Mouse (Mus musculus): ENCODE data around the gene Vps13d. TPM values are rescaled to one million over a fixed set of nuclear protein-coding genes. Genes with fewer than 3 reads are reported as not detected.

The Vps13d gene
- polyA plus RNA-seq, 1 experiment from 2014 or later, result 11.6 TPM

- Histone ChIP-seq H3K4me2 (no peak overlapping the region), H3K27ac (no peak overlapping the region), H3K27me3 (no peaks in the 10 kb centered on the region), H3K9ac (replicated peaks) (no peak overlapping the region), H3K36me3 (peaks cover 69% of the 10 kb centered on the region), H3K4me3 (replicated peaks) (no peak overlapping the region), H3K4me1 (replicated peaks) (no peaks in the 10 kb centered on the region), H3K9me3 (no peaks in the 10 kb centered on the region; the same call in 1 of the 2 replicates)
- no peak for ATAC-seq (ENCODE audit: insufficient number of reproducible peaks, insufficient read depth, low FRiP score, low TSS enrichment, low read depth)
- 71% methylated on average over 7 of the region's 7 CpGs for WGBS
These were observed 121.1 kb downstream of the Vps13d start for GRCm38 (mm10) chr4:145073728-145074127.

- Histone ChIP-seq H3K4me3 (replicated peaks) (no peak overlapping the region), H3K27me3 (no peaks in the 10 kb centered on the region), H3K4me2 (no peak overlapping the region), H3K4me1 (replicated peaks) (peaks cover 9% of the 10 kb centered on the region), H3K9me3 (no peaks in the 10 kb centered on the region), H3K27ac (no peak overlapping the region), H3K9ac (replicated peaks) (no peak overlapping the region), H3K36me3 (peaks cover 63% of the 10 kb centered on the region)
- no peak for ATAC-seq (ENCODE audit: insufficient number of reproducible peaks, insufficient read depth, low FRiP score, low TSS enrichment, low read depth)
- WGBS, result 83% methylated on average over 7 of the region's 7 CpGs
These were observed 122.9 kb downstream of the Vps13d start for GRCm38 (mm10) chr4:145071942-145072341.

- H3K4me1 ChIP-seq (replicated peaks), result peaks cover 19% of the 10 kb centered on the region
- H3K4me2 ChIP-seq, result peak overlapping the region; percentile 22; the same call in 1 of the 2 replicates
- no peak overlapping the region for H3K4me3 ChIP-seq (replicated peaks)
- ATAC-seq (ENCODE audit: insufficient number of reproducible peaks, insufficient read depth, low FRiP score, low TSS enrichment, low read depth), result peak; percentile 91
- no peaks in the 10 kb centered on the region for H3K9me3 ChIP-seq
- peak overlapping the region; percentile 91 for H3K27ac ChIP-seq
- 10% methylated on average over 6 of the region's 6 CpGs for WGBS
- H3K36me3 ChIP-seq, result peaks cover 69% of the 10 kb centered on the region
- no peaks in the 10 kb centered on the region for H3K27me3 ChIP-seq
- H3K9ac ChIP-seq (replicated peaks), result no peak overlapping the region
These were observed 127.7 kb downstream of the Vps13d start for GRCm38 (mm10) chr4:145067019-145067680.

- 35% methylated on average over 7 of the region's 7 CpGs for WGBS
- ATAC-seq (ENCODE audit: insufficient number of reproducible peaks, insufficient read depth, low FRiP score, low TSS enrichment, low read depth), result no peak; the same call in 1 of the 2 replicates
- H3K4me2 ChIP-seq, result no peak overlapping the region
- H3K4me3 ChIP-seq (replicated peaks), result no peak overlapping the region
- peaks cover 69% of the 10 kb centered on the region for H3K36me3 ChIP-seq
- no peaks in the 10 kb centered on the region for H3K27me3 ChIP-seq
- no peak overlapping the region for H3K9ac ChIP-seq (replicated peaks)
- H3K27ac ChIP-seq, result peak overlapping the region; percentile 91
- no peaks in the 10 kb centered on the region for H3K9me3 ChIP-seq
- H3K4me1 ChIP-seq (replicated peaks), result peaks cover 19% of the 10 kb centered on the region
These were observed 128.3 kb downstream of the Vps13d start for GRCm38 (mm10) chr4:145066336-145067018.

- Histone ChIP-seq H3K4me1 (replicated peaks) (peaks cover 7% of the 10 kb centered on the region; the same call in 1 of the 2 replicates), H3K9ac (replicated peaks) (no peak overlapping the region), H3K27me3 (no peaks in the 10 kb centered on the region), H3K36me3 (peaks cover 75% of the 10 kb centered on the region), H3K27ac (no peak overlapping the region), H3K4me3 (replicated peaks) (no peak overlapping the region), H3K4me2 (no peak overlapping the region), H3K9me3 (no peaks in the 10 kb centered on the region)
- WGBS, result 87% methylated on average over 2 of the region's 2 CpGs
- ATAC-seq (ENCODE audit: insufficient number of reproducible peaks, insufficient read depth, low FRiP score, low TSS enrichment, low read depth), result no peak
These were observed 135.9 kb downstream of the Vps13d start for GRCm38 (mm10) chr4:145058749-145059442.

- Histone ChIP-seq H3K27me3 (no peaks in the 10 kb centered on the region), H3K4me3 (replicated peaks) (no peak overlapping the region), H3K9me3 (no peaks in the 10 kb centered on the region), H3K27ac (no peak overlapping the region), H3K9ac (replicated peaks) (no peak overlapping the region), H3K36me3 (peaks cover 67% of the 10 kb centered on the region), H3K4me2 (no peak overlapping the region), H3K4me1 (replicated peaks) (peaks cover 28% of the 10 kb centered on the region)
- ATAC-seq (ENCODE audit: insufficient number of reproducible peaks, insufficient read depth, low FRiP score, low TSS enrichment, low read depth), result no peak
- 89% methylated on average over 3 of the region's 3 CpGs for WGBS
These were observed 138.5 kb downstream of the Vps13d start for GRCm38 (mm10) chr4:145056346-145056745.

- no peak for ATAC-seq (ENCODE audit: insufficient number of reproducible peaks, insufficient read depth, low FRiP score, low TSS enrichment, low read depth)
- H3K36me3 ChIP-seq, result peaks cover 61% of the 10 kb centered on the region
- H3K27ac ChIP-seq, result no peak overlapping the region
- 89% methylated on average over 3 of the region's 3 CpGs for WGBS
- peaks cover 33% of the 10 kb centered on the region for H3K4me1 ChIP-seq (replicated peaks)
- no peaks in the 10 kb centered on the region for H3K27me3 ChIP-seq
- H3K9ac ChIP-seq (replicated peaks), result no peak overlapping the region
- H3K9me3 ChIP-seq, result no peaks in the 10 kb centered on the region
- H3K4me2 ChIP-seq, result no peak overlapping the region
- no peak overlapping the region for H3K4me3 ChIP-seq (replicated peaks)
These were observed 139.0 kb downstream of the Vps13d start for GRCm38 (mm10) chr4:145055792-145056191.

GRCm38 (mm10) chr4:145054369-145054768 is 140.4 kb downstream of the Vps13d start:
- no peak overlapping the region for H3K4me2 ChIP-seq

GRCm38 (mm10) chr4:145052697-145053096 is 142.1 kb downstream of the Vps13d start:
- 91% methylated on average over 1 of the region's 1 CpGs for WGBS
- H3K4me1 ChIP-seq (replicated peaks), result peaks cover 50% of the 10 kb centered on the region

More at GRCm38 (mm10) chr4:145054369-145054768, 140.4 kb downstream of the Vps13d start:
- H3K27me3 ChIP-seq, result no peaks in the 10 kb centered on the region
- no peaks in the 10 kb centered on the region for H3K9me3 ChIP-seq
- no peak overlapping the region for H3K4me3 ChIP-seq (replicated peaks)
- no peak for ATAC-seq (ENCODE audit: insufficient number of reproducible peaks, insufficient read depth, low FRiP score, low TSS enrichment, low read depth)
- peaks cover 46% of the 10 kb centered on the region for H3K4me1 ChIP-seq (replicated peaks)
- 72% methylated on average over 3 of the region's 3 CpGs for WGBS
- no peak overlapping the region for H3K27ac ChIP-seq
- H3K36me3 ChIP-seq, result peaks cover 49% of the 10 kb centered on the region
- no peak overlapping the region for H3K9ac ChIP-seq (replicated peaks)

GRCm38 (mm10) chr4:145052282-145052681 is 142.5 kb downstream of the Vps13d start:
- WGBS, result 78% methylated on average over 3 of the region's 3 CpGs
- H3K9me3 ChIP-seq, result no peaks in the 10 kb centered on the region
- no peak overlapping the region for H3K9ac ChIP-seq (replicated peaks)
- no peak overlapping the region for H3K4me2 ChIP-seq
- H3K27ac ChIP-seq, result peak overlapping the region; percentile 86
- H3K27me3 ChIP-seq, result no peaks in the 10 kb centered on the region
- no peak for ATAC-seq (ENCODE audit: insufficient number of reproducible peaks, insufficient read depth, low FRiP score, low TSS enrichment, low read depth)
- peaks cover 50% of the 10 kb centered on the region for H3K4me1 ChIP-seq (replicated peaks)
- peaks cover 45% of the 10 kb centered on the region for H3K36me3 ChIP-seq
- H3K4me3 ChIP-seq (replicated peaks), result no peak overlapping the region

More at GRCm38 (mm10) chr4:145052697-145053096, 142.1 kb downstream of the Vps13d start:
- Histone ChIP-seq H3K27me3 (no peaks in the 10 kb centered on the region), H3K9me3 (no peaks in the 10 kb centered on the region), H3K4me2 (no peak overlapping the region), H3K9ac (replicated peaks) (no peak overlapping the region), H3K4me3 (replicated peaks) (no peak overlapping the region), H3K36me3 (peaks cover 45% of the 10 kb centered on the region), H3K27ac (peak overlapping the region; percentile 86; the same call in 1 of the 2 replicates)
- ATAC-seq (ENCODE audit: insufficient number of reproducible peaks, insufficient read depth, low FRiP score, low TSS enrichment, low read depth), result no peak
